Mouse (Mus musculus) liver, embryonic 14.5 days (tissue): ENCODE data around the gene BC017158. TPM values are rescaled to one million over a fixed set of nuclear protein-coding genes. Genes with fewer than 3 reads are reported as not detected.

Source experiments
- ATAC-seq: fragments of 200-750 bp; cut with Nextera tagmentation; 2 replicates; pipeline ENCODE4 v1.8.0; 2017; ENCODE audit warnings: moderate number of reproducible peaks, mild to moderate bottlenecking, moderate library complexity; ENCODE audit not compliant: insufficient read depth
- DNase-seq, 3 experiments: peaks; one replicate each; pipeline ENCODE4 v3.0.0-alpha.2; 2012 to 2013; ENCODE audit warnings: low read depth in 3 of 3, low spot score in 3 of 3
- H3K27ac ChIP-seq: fragments of 300-500 bp; sonication (generic); 2 replicates; pipeline ENCODE4 v1.5.1; 2014; ENCODE audit warnings: moderate library complexity, mild to moderate bottlenecking, control low read depth, inconsistent platforms
- H3K27me3 ChIP-seq: fragments of 300-500 bp; sonication (generic); 2 replicates; pipeline ENCODE4 v1.6.1; 2014; ENCODE audit warnings: mild to moderate bottlenecking, low read length, moderate library complexity; ENCODE audit not compliant: control insufficient read depth, insufficient read depth
- H3K36me3 ChIP-seq: fragments of 300-500 bp; sonication (generic); replicated peaks from 2 replicates; pipeline ENCODE4 v1.6.1; 2014; ENCODE audit warnings: low read depth; ENCODE audit not compliant: control insufficient read depth, insufficient read depth
- H3K4me1 ChIP-seq, 2 experiments: fragments of 200-500 bp in 1 of 2; fragments of 300-500 bp in 1 of 2; sonication (generic) in 1 of 2; replicated peaks; 2 replicates each; pipeline ENCODE4 v1.6.1; 2012 to 2014; ENCODE audit warnings: antibody characterized with exemption in 1 of 2, inconsistent platforms in 1 of 2, low read length in 1 of 2; ENCODE audit not compliant: control insufficient read depth in 2 of 2, insufficient read depth in 2 of 2
- H3K4me2 ChIP-seq: fragments of 300-500 bp; sonication (generic); 2 replicates; pipeline ENCODE4 v1.6.1; 2014; ENCODE audit warnings: low read depth, mild to moderate bottlenecking, control low read depth, moderate library complexity
- H3K4me3 ChIP-seq, 2 experiments: fragments of 200-500 bp in 1 of 2; fragments of 300-500 bp in 1 of 2; sonication (generic) in 1 of 2; 2 replicates each; pipeline ENCODE4 v1.5.1; 2012 to 2014; ENCODE audit warnings: low read depth in 2 of 2, low read length in 2 of 2, mild to moderate bottlenecking in 2 of 2, control low read depth in 1 of 2, inconsistent platforms in 1 of 2, moderate library complexity in 1 of 2; ENCODE audit not compliant: insufficient read depth in 1 of 2
- H3K9ac ChIP-seq: fragments of 300-500 bp; sonication (generic); replicated peaks from 2 replicates; pipeline ENCODE4 v1.6.1; 2014; ENCODE audit warnings: mild to moderate bottlenecking, control low read depth, moderate library complexity
- H3K9me3 ChIP-seq: fragments of 300-500 bp; sonication (generic); 2 replicates; pipeline ENCODE4 v1.6.1; 2016; ENCODE audit warnings: low read length, mixed read lengths; ENCODE audit not compliant: control insufficient read depth
- CTCF ChIP-seq: IDR thresholded peaks from 2 replicates; pipeline ENCODE4 v1.5.1; 2016; ENCODE audit warnings: antibody characterized with exemption, low read depth, control low read depth
- EP300 ChIP-seq: IDR thresholded peaks from 2 replicates; pipeline ENCODE4 v1.6.1; 2016; ENCODE audit warnings: antibody characterized with exemption, low read depth
- WGBS: fragments of 180-500 bp; shearing (Covaris S2); extraction: QIAGEN DNeasy Blood & Tissue Kit; methylation state at CpG from one replicate; pipeline ENCODE4 v1.1.7; 2014; ENCODE audit not compliant: insufficient replicate concordance; 5-methylcytosine and 5-hydroxymethylcytosine counted together
- polyA plus RNA-seq, 2 experiments: library from polyadenylated mRNA; depleted of rRNA in 1 of 2; stranded (reverse) in 1 of 2; unstranded in 1 of 2; fragments of >200 nt; fragmentation: Nextera tagmentation in 1 of 2; extraction: Ambion mirVana in 1 of 2; gene quantifications; 2 replicates each; pipeline versions ENCODE4 v1.2.1 to v1.2.3; 2012 to 2014

BC017158 gene
- polyA plus RNA-seq, 2 experiments = 16.9 to 23.9 TPM

GRCm38 (mm10) chr7:128256783-128257334 lies 41.1 kb downstream of the BC017158 start:
- no peak for DNase-seq
- H3K27me3 ChIP-seq = peaks cover 10% of the 10 kb centered on the region
- 53% methylated on average over 5 of the region's 5 CpGs for WGBS

DNA sequence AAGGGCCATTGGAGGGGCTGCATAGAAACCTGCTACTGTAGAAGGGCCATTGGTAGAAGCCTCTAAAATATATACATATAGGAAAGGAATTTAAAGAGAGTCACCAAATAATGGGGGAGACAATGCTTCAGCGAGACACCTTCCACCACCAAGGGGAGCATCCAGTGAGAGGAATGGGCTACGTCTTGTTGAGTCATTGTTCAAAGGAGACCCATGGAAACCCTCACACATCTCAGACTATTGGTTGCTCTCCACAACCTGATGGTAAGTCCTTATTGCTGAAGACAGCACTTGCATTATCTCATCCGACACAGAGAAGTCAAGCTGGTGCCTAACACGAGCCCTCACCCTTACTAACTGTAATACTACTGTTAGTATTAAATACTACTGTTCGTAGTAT lies 42.2 kb downstream of the BC017158 start:
- Histone ChIP-seq H3K4me1 (peaks cover 0 to 4% of the 10 kb centered on the region in 2 experiments; a peak in 3 of 4 replicates), H3K4me2 (no peak overlapping the region), H3K27ac (no peak overlapping the region), H3K4me3 (no peak overlapping the region), H3K9me3 (no peaks in the 10 kb centered on the region), H3K9ac (no peak overlapping the region), H3K36me3 (no peaks in the 10 kb centered on the region), H3K27me3 (peaks cover 9% of the 10 kb centered on the region)
- TF ChIP-seq CTCF (no peak), EP300 (no peak)
- WGBS = 63% methylated on average over 5 of the region's 5 CpGs
- DNase-seq = no peak
- no peak for ATAC-seq

More at GRCm38 (mm10) chr7:128256783-128257334, 41.1 kb downstream of the BC017158 start:
- no peak for ATAC-seq
- peaks cover 0 to 4% of the 10 kb centered on the region in 2 experiments; a peak in 3 of 4 replicates for H3K4me1 ChIP-seq
- no peak overlapping the region for H3K4me3 ChIP-seq
- H3K4me2 ChIP-seq = no peak overlapping the region
- H3K27ac ChIP-seq = no peak overlapping the region
- no peak for TF ChIP-seq CTCF
- no peak for TF ChIP-seq EP300
- H3K9ac ChIP-seq = no peak overlapping the region
- H3K9me3 ChIP-seq = no peaks in the 10 kb centered on the region
- H3K36me3 ChIP-seq = no peaks in the 10 kb centered on the region

DNA sequence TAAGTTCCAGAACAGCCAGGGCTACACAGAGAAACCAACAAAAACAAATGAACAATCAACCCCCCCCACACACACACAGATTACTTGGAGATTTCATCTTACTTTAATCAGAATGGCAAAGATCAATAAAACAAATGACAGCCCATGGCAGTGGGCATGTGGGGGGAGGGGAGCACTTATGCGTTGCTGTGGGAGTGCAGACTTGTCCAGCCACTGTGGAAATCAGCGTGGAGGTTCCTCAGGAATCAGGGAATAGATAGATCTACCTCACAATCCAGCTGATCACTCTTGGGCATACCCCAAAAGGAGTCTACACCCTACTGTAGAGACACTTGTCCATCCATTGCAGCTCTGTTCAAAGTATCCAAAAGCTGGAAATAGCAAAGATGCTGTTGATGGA lies 43.0 kb downstream of the BC017158 start:
- TF ChIP-seq CTCF (no peak), EP300 (no peak)
- peaks cover 7% of the 10 kb centered on the region for H3K27me3 ChIP-seq
- 52% methylated on average over 2 of the region's 2 CpGs for WGBS
- H3K9ac ChIP-seq = no peak overlapping the region
- ATAC-seq = no peak
- no peak overlapping the region for H3K4me2 ChIP-seq
- H3K36me3 ChIP-seq = no peaks in the 10 kb centered on the region
- H3K9me3 ChIP-seq = no peaks in the 10 kb centered on the region
- peaks cover 3 to 5% of the 10 kb centered on the region in 2 experiments for H3K4me1 ChIP-seq
- H3K27ac ChIP-seq = no peak overlapping the region
- H3K4me3 ChIP-seq = no peak overlapping the region
- DNase-seq = no peak

DNA sequence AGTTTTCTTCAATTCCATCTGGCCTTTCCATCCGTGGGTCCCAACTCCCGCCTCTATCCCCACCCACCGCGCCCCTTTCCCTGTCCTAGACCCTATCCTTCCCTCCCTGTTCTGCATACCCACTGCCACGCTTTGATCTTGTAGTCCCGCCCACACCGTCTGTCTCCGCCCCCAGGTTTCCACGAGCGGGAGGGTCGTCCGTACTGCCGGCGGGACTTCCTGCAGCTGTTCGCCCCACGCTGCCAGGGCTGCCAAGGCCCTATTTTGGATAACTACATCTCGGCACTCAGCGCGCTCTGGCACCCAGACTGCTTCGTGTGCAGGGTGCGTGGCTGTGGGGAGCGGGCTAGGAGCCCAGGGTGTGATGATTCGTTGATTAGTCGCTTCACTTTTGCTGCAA lies 45.4 kb downstream of the BC017158 start:
- TF ChIP-seq CTCF (no peak), EP300 (no peak)
- Histone ChIP-seq H3K4me3 (no peak overlapping the region), H3K36me3 (no peaks in the 10 kb centered on the region), H3K9ac (no peak overlapping the region), H3K9me3 (no peaks in the 10 kb centered on the region), H3K27ac (no peak overlapping the region), H3K4me2 (peak overlapping the region; percentile 15), H3K27me3 (peaks cover 7% of the 10 kb centered on the region), H3K4me1 (peaks cover 5% of the 10 kb centered on the region in 2 experiments; a peak in 3 of 4 replicates)
- DNase-seq (no peak), ATAC-seq (no peak)
- 21% methylated on average over 24 of the region's 24 CpGs for WGBS

GRCm38 (mm10) chr7:128251946-128252345 lies 46.0 kb downstream of the BC017158 start:
- Histone ChIP-seq H3K4me3 (no peak overlapping the region), H3K27ac (no peak overlapping the region), H3K27me3 (peaks cover 9% of the 10 kb centered on the region), H3K9me3 (no peaks in the 10 kb centered on the region), H3K4me1 (peaks cover 7 to 9% of the 10 kb centered on the region in 2 experiments), H3K36me3 (no peaks in the 10 kb centered on the region), H3K4me2 (no peak overlapping the region), H3K9ac (no peak overlapping the region)
- ATAC-seq (no peak), DNase-seq (no peak)
- TF ChIP-seq CTCF (no peak), EP300 (no peak)
- WGBS = 52% methylated on average over 12 of the region's 12 CpGs
